Mouse (Mus musculus): ENCODE measurements around the gene Tspoap1.

DNA sequence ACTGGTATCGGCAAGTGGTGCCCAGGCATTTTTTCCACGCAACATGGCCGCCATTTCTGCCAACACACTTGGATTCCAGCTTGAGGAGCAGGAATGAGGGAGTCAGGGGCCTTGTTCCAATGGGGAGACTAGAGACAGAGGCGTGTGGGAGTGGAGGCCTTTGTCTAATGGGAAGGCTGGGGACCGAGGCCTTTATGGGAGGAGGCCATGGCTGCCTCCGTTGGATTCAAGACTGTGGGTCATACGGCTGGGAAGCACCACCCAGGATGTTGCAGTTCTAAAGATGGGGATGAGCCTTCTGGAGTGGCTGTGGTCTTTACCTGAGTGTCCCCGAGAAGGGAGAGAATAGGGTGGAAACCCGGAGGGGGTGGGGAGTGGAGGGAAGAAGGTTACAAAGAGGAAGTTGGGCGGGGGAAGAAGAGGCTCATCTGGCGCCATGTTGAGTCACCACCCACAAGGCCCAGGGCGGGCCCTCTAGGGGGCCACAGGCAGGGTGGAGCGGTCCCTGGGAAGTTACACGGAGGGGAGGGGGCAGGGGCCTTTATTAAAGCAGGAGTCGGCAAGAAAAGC lies 4.0 kb upstream of the Tspoap1 start:
- TF ChIP-seq POLR2A (IDR thresholded peaks at IDR 0.05; ENCODE audit: insufficient read depth, low read depth, low read length): no peak
- no peak for TF ChIP-seq CTCF (IDR thresholded peaks at IDR 0.05; ENCODE audit: insufficient read depth, low read depth, low read length)

Data from olfactory bulb, adult 2 months (tissue).